Mouse (Mus musculus): Measurements from ENCODE around the gene Gm49352.
"Not testable (repeated sequence)": the region's sequence is repeated elsewhere in the genome, so short reads cannot be mapped to it uniquely, and the experiment has no call there.

The Gm49352 gene

DNA sequence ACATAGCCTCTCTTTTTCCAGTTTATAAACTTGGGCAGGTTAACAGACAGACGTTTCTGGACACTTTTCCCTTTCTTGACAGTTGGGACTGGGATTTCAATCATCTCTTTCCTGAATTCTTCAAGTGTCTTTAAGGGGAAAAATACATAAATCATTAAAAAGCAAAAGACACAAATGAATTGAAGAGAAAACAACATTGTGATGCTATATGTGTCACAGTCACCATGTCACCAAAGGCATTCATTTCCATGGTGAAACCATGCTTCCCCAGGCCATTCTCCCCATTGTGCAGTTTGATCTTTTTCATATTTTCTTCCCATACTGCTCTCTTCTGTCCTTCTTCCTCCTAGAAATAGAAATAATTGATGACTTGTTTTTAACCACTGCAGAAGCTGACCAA lies at the start of gene Gm49352:
TSS of gene Gm49352 (minus strand) at position 101 of the 400 bp plus-strand sequence.
- DNase-seq (ENCODE audit: low spot score): not testable (repeated sequence)

DNA sequence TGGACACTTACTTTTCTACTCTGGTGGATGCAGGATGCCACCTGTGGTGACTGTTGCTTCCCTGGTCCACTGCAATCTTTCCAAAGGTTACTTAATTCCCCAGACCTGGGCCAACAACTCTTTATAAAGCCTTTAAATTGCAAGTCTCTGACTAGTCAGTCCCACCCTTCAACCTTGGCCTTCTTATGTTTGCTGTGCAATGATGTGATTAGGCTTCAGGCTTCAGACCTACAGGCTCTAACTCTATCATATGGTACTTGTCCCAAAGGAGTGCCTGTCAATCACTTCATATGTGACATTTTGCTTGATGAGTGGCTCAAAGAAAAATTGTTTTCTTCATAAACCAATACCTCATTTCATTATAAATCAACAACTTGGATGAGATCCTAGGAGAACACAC lies 2.1 kb upstream of the Gm49352 start, which contains the start of gene Cts3:
TSS of gene Cts3 (minus strand) at position 101 of the 400 bp plus-strand sequence.
- no peak for DNase-seq (ENCODE audit: low spot score)

DNA sequence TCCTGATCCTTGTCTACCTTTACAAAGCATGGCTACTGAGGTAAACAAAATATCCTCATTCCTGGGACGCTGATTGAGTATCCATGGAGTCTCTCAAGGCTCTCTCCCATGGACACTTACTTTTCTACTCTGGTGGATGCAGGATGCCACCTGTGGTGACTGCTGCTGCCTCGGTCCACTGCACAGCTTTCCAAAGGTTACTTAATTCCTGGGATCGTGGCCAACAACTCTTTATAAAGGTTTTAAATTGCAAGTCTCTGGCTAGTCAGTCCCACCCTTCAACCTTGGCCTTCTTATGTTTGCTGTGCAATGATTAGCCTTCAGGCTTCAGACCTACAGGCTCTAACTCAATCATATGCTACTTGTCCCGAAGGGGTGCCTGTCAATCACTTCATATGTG lies 26.3 kb downstream of the Gm49352 start, which contains the start of gene Ctsm:
TSS of gene Ctsm (minus strand) at position 209 of the 400 bp plus-strand sequence.
- DNase-seq (ENCODE audit: low spot score): no peak
